Mouse (Mus musculus): ENCODE data around the gene Zbtb45.

The Zbtb45 gene

GRCm38 (mm10) chr7:13035211-13035855 lies 25.5 kb upstream of the Zbtb45 start:
- in situ Hi-C loops (cut with MboI; ENCODE audit: unreplicated experiment in 2 of 2) = no loop called here

GRCm38 (mm10) chr7:13034148-13034977 lies 24.5 kb upstream of the Zbtb45 start, which contains the start of gene Chmp2a:
Chmp2a (minus strand) TSS chr7:13034807.
- in situ Hi-C loops (cut with MboI; ENCODE audit: unreplicated experiment in 2 of 2) = no loop called here

GRCm38 (mm10) chr7:13033451-13034147 lies 23.8 kb upstream of the Zbtb45 start:
- in situ Hi-C loops (cut with MboI; ENCODE audit: unreplicated experiment in 2 of 2) = no loop called here

GRCm38 (mm10) chr7:13032541-13032940 lies 22.7 kb upstream of the Zbtb45 start:
- in situ Hi-C loops (cut with MboI; ENCODE audit: unreplicated experiment in 2 of 2) = no loop called here

GRCm38 (mm10) chr7:13031983-13032382 lies 22.1 kb upstream of the Zbtb45 start:
- in situ Hi-C loops (cut with MboI; ENCODE audit: unreplicated experiment in 2 of 2) = no loop called here

- in situ Hi-C loops (cut with MboI; ENCODE audit: unreplicated experiment in 2 of 2) = no loop called here
These were observed 21.2 kb upstream of the Zbtb45 start for GRCm38 (mm10) chr7:13031069-13031468.

GRCm38 (mm10) chr7:13028986-13029385 lies 19.2 kb upstream of the Zbtb45 start:
- in situ Hi-C loops (cut with MboI; ENCODE audit: unreplicated experiment in 2 of 2) = loop anchor here in 1 of 2 experiments (10.0 kb wide), 1 partner anchor 64 kb away; the partner anchor contains the start of gene Zfp324

- in situ Hi-C loops (cut with MboI; ENCODE audit: unreplicated experiment in 2 of 2) = loop anchor here in 1 of 2 experiments (10.0 kb wide), 1 partner anchor 61 kb away; the partner anchor contains the start of gene Zfp324
These were observed 15.8 kb upstream of the Zbtb45 start for GRCm38 (mm10) chr7:13025511-13026112.

- in situ Hi-C loops (cut with MboI; ENCODE audit: unreplicated experiment in 2 of 2) = loop anchor here (10.0 to 25.0 kb wide), 3 partner anchors 60 to 1413 kb away; partner anchors contain the start of genes Zfp324 (in 1 of the 2), Zfp606 (in 1 of the 2) and Zscan4-ps3 (in 1 of the 2)
These were observed 15.0 kb upstream of the Zbtb45 start for GRCm38 (mm10) chr7:13024805-13025204.

- in situ Hi-C loops (cut with MboI; ENCODE audit: unreplicated experiment in 2 of 2) = loop anchor here (10.0 to 25.0 kb wide), 3 partner anchors 59 to 1412 kb away; partner anchors contain the start of genes Zfp324 (in 1 of the 2), Zfp606 (in 1 of the 2) and Zscan4-ps3 (in 1 of the 2)
These were observed 14.3 kb upstream of the Zbtb45 start for GRCm38 (mm10) chr7:13023928-13024731.

GRCm38 (mm10) chr7:13022773-13023535 lies 13.1 kb upstream of the Zbtb45 start:
- in situ Hi-C loops (cut with MboI; ENCODE audit: unreplicated experiment in 2 of 2) = loop anchor here (10.0 to 25.0 kb wide), 3 partner anchors 58 to 1411 kb away; partner anchors contain the start of genes Zfp324 (in 1 of the 2), Zfp606 (in 1 of the 2) and Zscan4-ps3 (in 1 of the 2)

- in situ Hi-C loops (cut with MboI; ENCODE audit: unreplicated experiment in 2 of 2) = loop anchor here in 1 of 2 experiments (25.0 kb wide), 2 partner anchors 528 to 1403 kb away; partner anchors contain the start of genes Zfp606 and Zscan4-ps3
These were observed 5.4 kb upstream of the Zbtb45 start for GRCm38 (mm10) chr7:13015217-13015616.

- in situ Hi-C loops (cut with MboI; ENCODE audit: unreplicated experiment in 2 of 2) = loop anchor here in 1 of 2 experiments (25.0 kb wide), 2 partner anchors 527 to 1402 kb away; partner anchors contain the start of genes Zfp606 and Zscan4-ps3
These were observed 4.5 kb upstream of the Zbtb45 start for GRCm38 (mm10) chr7:13014275-13014839.

- in situ Hi-C loops (cut with MboI; ENCODE audit: unreplicated experiment in 2 of 2) = loop anchor here in 1 of 2 experiments (25.0 kb wide), 2 partner anchors 526 to 1401 kb away; partner anchors contain the start of genes Zfp606 and Zscan4-ps3
These were observed 3.8 kb upstream of the Zbtb45 start for GRCm38 (mm10) chr7:13013671-13014070.

GRCm38 (mm10) chr7:13009143-13010004 lies 460 bp downstream of the Zbtb45 start:
- in situ Hi-C loops (cut with MboI; ENCODE audit: unreplicated experiment in 2 of 2) = loop anchor here (5.0 to 25.0 kb wide), 4 partner anchors 33 to 1397 kb away; partner anchors contain the start of genes Zfp606 (in 1 of the 2) and Zscan4-ps3 (in 1 of the 2)

GRCm38 (mm10) chr7:13007341-13008092 lies 2.3 kb downstream of the Zbtb45 start:
- in situ Hi-C loops (cut with MboI; ENCODE audit: unreplicated experiment in 2 of 2) = loop anchor here (5.0 to 25.0 kb wide), 4 partner anchors 35 to 1395 kb away; partner anchors contain the start of genes Zfp606 (in 1 of the 2) and Zscan4-ps3 (in 1 of the 2)

Measured in v-Abl transformed pro-B cells (cell line).